Mouse (Mus musculus) E14TG2a.4 (cell line): ENCODE results near the gene Frmd6.

Experiments
- CTCF ChIP-seq: conservative IDR thresholded peaks from 2 replicates; pipeline ENCODE4 v1.5.1; 2014; ENCODE audit warnings: low read length
- NANOG ChIP-seq: IDR thresholded peaks from 2 replicates; pipeline ENCODE4 v1.6.1; 2014; ENCODE audit warnings: borderline replicate concordance, low read length, mixed read lengths
- POU5F1 ChIP-seq: IDR thresholded peaks from 2 replicates; pipeline ENCODE4 v1.6.1; 2014; ENCODE audit warnings: low read length, borderline replicate concordance

DNA sequence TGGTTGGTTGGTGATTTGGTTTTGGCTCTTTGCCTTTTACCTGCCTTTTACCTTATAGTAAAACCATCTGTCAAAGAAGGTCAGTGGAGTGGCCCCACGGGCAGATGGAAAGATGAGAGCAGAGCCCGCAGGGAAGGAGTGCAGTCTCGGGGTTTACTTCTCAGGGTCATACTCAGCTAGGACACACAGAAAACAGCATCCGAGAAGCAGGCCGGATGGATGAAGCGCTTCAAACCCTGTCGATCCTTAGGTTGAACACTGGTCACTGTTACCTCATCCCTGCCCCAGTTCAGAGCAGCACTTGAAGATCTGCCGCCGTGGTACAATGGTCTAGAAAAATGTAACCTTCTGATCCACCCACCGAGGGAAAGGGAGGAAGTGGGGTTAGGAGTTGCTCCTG is 79.2 kb downstream of the Frmd6 start:
- TF ChIP-seq CTCF (no peak), POU5F1 (no peak), NANOG (no peak)
